Mouse (Mus musculus) central nervous system, embryonic 11.5 days (tissue): ENCODE results near the gene Tspear. TPM values are rescaled to one million over a fixed set of nuclear protein-coding genes. Genes with fewer than 3 reads are reported as not detected.

Source experiments
- polyA plus RNA-seq: library from polyadenylated mRNA; depleted of rRNA; stranded (reverse); fragments of >200 nt; gene quantifications from 2 replicates; pipeline ENCODE4 v1.2.3, GENCODE M21; 2012; rRNA removed

The Tspear gene
- 0.92 and 1.3 TPM in 2 replicates for polyA plus RNA-seq

DNA sequence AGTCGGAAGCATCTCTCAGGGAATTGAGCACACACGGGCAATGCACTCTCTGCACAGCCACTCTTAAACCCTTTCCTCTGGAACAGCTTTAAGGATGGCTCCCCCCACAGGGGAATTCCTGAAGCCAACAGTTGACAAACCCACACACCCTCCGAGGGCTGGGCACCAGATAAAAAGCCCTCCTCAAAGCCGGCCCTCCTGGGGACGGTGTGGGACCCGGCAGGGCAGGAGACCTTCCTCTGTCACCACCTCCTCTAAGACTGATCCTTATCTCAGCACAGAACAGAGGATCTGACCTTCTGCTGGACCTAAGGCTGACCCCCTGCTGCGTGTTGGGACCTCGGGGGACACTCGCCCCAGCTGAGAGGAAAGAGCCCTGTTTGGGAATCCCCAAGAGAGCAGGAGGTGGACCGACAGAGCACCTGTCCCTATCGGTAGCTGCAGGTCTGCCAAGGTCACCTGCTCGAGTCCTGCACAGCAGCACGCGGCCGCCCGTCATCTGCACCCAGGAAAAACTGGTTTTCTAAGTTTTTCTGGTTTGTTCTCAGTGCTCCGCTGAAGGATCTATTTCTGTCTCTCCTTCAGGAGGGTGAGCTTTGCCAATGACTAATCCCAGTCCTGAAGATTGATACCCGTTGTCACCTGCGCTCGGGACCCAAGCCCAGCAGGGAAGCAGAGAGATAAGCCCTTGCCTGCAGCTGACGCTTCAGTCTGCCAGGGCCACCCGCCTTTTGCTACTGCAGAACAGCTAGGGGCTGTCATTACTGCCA lies at the start of gene Tspear:
Gene Tspear (plus strand): TSS at position 675 of the 770 bp plus-strand sequence.

DNA sequence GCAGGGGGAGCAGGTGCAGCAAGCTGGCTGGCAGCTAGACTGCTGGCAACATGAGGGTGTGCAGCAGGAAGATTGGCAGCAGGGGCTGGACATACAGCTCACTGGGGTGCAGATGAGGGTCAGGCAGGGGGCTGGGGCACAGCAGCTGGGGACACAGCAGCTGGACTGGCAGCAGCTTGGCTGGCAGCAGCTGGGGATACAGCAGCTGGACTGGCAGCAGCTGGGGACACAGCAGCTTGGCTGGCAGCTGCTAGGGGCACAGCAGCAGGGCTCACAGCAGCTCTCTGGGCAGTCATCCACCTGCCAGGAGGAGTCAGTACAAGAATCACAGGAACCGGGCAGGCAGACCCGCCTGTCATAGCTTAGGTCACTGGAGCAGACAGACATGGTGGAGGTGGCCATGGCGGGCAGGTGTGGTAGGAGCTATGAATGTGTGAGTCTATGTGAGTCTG lies 4.0 kb downstream of the Tspear start, which contains the start of gene Gm19402:
Gene Gm19402 (minus strand): TSS at position 402 of the 452 bp plus-strand sequence.

DNA sequence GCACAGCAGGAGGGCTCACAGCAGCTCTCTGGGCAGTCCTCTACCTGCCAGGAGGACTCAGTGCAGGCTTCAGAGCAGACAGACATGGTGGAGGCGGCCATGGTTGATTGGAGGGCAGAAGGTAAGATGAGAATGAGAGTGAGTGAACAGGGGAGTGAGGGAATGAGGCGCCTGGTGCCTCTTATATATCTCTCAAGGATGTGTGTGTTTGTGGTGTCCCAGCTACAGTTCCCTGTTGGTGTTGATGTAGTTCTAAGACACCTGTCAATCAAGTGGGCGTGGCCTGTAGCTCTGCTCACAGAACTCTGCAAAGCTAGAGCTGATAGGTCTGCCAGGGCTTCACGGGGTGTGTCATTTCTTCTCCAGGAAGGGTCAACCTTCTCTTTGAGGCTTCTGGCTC lies 10.8 kb downstream of the Tspear start, which contains the start of gene Gm9508:
Gene Gm9508 (minus strand): TSS at position 101 of the 400 bp plus-strand sequence.

DNA sequence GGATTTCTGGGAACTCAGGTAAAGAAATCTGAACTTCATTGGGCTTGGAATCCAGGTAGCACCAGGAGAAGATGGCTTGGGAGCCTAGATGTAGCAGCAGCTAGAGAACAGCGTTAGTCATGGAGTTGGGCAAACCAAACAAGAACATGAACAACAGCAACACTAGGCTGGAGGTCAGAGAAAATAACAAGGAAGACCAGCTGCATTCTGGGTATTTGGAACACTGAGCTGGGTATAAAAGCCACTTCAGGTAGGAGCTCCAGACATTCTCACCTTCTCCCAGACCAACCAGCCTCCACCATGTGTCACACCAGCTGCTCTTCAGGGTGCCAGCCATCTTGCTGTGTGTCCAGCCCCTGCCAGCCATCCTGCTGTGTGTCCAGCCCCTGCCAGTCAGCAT lies 20.0 kb downstream of the Tspear start, which contains the start of gene Gm10272:
Gene Gm10272 (plus strand): TSS at position 301 of the 400 bp plus-strand sequence.

DNA sequence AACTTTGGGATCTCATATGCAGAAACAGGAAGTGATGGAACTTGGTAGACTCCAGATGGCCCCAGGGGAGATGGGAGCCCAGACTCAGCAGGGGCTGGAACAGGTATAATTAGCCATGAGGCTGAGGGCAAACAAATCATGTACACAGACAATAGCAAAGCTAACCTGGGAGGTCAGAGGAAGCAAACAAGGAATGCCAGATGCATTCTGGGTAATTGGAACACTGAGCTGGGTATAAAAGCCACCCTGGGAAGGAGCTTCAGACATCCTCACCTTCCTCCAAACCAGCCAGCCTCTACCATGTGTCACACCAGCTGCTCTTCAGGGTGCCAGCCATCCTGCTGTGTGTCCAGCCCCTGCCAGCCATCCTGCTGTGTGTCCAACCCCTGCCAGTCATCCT lies 24.8 kb downstream of the Tspear start, which contains the start of gene Gm10024:
Gene Gm10024 (plus strand): TSS at position 301 of the 400 bp plus-strand sequence.

DNA sequence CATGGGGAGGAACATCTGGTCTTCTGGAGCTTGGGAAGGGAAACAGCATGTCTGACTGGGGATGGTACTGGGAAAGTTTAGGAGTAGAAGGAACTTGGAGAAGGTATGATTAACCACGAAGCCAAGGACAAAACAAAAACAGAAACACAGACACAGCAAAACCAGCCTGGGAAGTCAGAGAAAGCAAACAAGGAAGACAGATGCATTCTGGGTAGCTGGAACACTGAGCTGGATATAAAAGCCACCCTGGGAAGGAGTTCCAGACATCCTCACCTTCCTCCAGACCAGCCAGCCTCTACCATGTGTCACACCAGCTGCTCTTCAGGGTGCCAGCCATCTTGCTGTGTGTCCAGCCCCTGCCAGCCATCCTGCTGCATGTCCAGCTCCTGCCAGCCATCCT lies 29.1 kb downstream of the Tspear start, which contains the start of gene Gm10142:
Gene Gm10142 (plus strand): TSS at position 301 of the 400 bp plus-strand sequence.

DNA sequence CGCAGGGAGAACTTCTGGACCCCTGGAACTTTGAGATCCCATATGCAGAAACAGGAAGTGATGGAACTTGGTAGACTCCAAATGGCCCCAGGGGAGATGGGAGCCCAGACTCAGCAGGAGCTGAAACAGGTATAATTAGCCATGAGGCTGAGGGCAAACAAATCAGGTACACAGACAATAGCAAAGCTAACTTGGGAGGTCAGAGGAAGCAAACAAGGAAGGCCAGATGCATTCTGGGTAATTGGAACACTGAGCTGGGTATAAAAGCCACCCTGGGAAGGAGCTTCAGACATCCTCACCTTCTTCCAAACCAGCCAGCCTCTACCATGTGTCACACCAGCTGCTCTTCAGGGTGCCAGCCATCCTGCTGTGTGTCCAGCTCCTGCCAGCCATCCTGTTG lies 33.9 kb downstream of the Tspear start, which contains the start of gene Krtap12-1:
Gene Krtap12-1 (plus strand): TSS at position 301 of the 400 bp plus-strand sequence.

DNA sequence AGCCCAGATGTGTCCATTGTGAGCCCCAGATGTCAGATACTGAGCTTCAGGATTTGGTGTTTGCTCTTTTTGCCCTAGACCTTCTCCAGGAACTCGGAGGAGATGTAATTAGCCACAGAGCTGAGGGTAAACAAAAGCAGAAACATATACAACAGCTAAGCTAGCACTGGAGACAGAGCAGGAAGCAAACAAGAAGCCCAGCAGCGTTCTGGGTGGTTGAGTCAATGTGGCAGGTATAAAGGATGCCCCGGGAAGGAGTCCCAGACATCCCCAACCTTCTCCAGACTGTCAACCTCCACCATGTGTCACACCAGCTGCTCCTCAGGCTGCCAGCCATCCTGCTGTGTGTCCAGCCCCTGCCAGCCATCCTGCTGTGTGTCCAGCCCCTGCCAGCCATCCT lies 39.8 kb downstream of the Tspear start, which contains the start of gene Gm10100:
Gene Gm10100 (plus strand): TSS at position 301 of the 400 bp plus-strand sequence.

DNA sequence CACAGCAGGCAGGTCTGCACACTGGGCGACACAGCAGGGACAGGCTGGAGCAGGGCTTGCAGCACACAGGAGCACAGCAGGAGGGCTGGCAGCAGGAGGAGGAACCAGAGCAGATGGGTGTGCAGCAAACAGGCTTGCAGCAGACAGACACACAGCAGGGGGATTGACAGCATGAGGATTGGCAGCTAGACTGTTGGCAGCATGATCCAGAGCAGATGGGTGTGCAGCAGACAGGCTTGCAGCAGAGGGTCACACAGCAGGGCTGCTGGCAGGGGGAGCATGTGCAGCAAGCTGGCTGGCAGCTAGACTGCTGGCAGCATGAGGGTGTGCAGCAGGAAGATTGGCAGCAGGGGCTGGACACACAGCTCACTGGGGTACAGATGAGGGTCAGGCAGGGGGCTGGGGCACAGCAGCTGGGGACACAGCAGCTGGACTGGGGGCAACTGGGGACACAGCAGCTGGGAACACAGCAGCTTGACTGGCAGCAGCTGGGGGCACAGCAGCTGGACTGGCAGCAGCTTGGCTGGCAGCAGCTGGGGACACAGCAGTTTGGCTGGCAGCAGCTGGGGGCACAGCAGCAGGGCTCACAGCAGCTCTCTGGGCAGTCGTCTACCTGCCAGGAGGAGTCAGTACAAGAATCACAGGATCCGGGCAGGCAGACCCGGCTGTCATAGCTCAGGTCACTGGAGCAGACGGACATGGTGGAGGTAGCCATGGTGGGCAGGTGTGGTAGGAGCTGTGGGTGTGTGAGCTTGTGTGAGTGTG lies 55.7 kb downstream of the Tspear start, which contains the start of gene Gm18596:
Gene Gm18596 (minus strand): TSS at position 715 of the 765 bp plus-strand sequence.

DNA sequence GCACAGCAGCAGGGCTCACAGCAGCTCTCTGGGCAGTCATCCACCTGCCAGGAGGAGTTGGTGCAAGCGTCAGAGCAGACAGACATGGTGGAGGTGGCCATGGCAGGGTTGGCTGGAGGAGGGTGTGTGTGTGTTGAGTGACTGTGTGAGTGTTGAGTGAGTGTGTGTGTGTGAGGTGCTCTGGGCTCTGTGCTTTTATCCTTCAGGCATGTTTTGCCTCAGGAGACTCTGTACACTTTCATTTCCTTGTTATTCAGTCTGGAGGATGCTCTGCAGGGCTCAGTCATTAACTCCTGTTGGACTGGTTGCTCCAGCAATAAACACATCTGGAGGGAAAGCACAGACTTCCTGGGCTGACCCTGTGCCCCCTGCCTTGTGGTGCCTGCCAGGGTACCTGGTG lies 64.9 kb downstream of the Tspear start, which contains the start of gene Gm9736:
Gene Gm9736 (minus strand): TSS at position 101 of the 400 bp plus-strand sequence.

DNA sequence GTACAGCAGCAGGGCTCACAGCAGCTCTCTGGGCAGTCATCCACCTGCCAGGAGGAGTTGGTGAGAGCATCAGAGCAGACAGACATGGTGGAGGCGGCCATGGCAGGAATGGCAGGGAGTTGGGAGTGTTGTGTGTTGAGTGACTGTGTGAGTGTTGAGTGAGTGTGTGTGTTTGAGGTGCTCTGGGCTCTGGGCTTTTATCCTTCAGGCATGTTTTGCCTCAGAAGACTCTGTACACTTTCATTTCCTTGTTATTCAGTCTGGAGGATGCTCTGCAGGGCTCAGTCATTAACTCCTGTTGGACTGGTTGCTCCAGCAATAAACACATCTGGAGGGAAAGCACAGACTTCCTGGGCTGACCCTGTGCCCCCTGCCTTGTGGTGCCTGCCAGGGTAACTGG lies 73.2 kb downstream of the Tspear start, which contains the start of gene Gm3233:
Gene Gm3233 (minus strand): TSS at position 101 of the 400 bp plus-strand sequence.

DNA sequence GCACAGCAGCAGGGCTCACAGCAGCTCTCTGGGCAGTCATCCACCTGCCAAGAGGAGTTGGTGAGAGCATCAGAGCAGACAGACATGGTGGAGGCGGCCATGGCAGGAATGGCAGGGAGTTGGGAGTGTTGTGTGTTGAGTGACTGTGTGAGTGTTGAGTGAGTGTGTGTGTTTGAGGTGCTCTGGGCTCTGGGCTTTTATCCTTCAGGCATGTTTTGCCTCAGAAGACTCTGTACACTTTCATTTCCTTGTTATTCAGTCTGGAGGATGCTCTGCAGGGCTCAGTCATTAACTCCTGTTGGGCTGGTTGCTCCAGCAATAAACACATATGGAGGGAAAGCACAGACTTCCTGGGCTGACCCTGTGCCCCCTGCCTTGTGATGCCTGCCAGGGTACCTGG lies 84.9 kb downstream of the Tspear start, which contains the start of gene Gm3238:
Gene Gm3238 (minus strand): TSS at position 101 of the 400 bp plus-strand sequence.

DNA sequence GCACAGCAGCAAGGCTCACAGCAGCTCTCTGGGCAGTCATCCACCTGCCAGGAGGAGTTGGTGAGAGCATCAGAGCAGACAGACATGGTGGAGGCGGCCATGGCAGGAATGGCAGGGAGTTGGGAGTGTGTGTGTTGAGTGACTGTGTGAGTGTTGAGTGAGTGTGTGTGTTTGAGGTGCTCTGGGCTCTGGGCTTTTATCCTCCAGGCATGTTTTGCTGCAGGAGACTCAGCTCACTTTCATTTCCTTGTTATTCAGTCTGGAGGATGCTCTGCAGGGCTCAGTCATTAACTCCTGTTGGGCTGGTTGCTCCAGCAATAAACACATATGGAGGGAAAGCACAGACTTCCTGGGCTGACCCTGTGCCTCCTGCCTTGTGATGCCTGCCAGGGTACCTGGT lies 90.5 kb downstream of the Tspear start, which contains the start of gene Gm7138:
Gene Gm7138 (minus strand): TSS at position 101 of the 400 bp plus-strand sequence.

DNA sequence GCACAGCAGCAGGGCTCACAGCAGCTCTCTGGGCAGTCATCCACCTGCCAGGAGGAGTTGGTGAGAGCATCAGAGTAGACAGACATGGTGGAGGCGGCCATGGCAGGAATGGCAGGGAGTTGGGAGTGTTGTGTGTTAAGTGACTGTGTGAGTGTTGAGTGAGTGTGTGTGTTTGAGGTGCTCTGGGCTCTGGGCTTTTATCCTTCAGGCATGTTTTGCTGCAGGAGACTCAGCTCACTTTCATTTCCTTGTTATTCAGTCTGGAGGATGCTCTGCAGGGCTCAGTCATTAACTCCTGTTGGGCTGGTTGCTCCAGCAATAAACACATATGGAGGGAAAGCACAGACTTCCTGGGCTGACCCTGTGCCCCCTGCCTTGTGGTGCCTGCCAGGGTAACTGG lies 96.1 kb downstream of the Tspear start, which contains the start of gene Gm3250:
Gene Gm3250 (minus strand): TSS at position 101 of the 400 bp plus-strand sequence.

DNA sequence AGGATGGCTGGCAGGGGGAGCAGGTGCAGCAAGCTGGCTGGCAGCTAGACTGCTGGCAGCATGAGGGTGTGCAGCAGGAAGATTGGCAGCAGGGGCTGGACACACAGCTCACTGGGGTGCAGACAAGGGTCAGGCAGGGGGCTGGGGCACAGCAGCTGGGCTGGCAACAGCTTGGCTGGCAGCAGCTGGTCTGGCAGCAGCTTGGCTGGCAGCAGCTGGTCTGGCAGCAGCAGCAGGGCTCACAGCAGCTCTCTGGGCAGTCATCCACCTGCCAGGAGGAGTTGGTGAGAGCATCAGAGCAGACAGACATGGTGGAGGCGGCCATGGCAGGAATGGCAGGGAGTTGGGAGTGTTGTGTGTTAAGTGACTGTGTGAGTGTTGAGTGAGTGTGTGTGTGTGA lies 101.5 kb downstream of the Tspear start, which contains the start of gene Gm7137:
Gene Gm7137 (minus strand): TSS at position 325 of the 400 bp plus-strand sequence.

DNA sequence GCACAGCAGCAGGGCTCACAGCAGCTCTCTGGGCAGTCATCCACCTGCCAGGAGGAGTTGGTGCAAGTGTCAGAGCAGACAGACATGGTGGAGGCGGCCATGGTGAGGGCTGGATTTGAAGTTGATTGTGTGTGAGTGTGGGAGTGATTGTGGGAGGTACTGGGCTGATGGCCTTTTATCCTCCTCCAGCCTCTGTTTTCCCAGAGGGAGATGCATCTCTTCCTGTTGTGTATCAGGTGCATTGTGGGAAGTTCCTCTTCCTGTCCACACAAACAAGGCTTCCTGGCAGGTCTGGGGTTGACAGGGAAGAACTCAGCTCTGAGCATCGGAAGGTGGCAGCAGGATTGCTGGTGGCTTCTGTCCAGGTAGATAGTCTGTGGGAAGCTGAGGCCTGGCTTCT lies 108.6 kb downstream of the Tspear start, which contains the start of gene Gm9639:
Gene Gm9639 (minus strand): TSS at position 101 of the 400 bp plus-strand sequence.

DNA sequence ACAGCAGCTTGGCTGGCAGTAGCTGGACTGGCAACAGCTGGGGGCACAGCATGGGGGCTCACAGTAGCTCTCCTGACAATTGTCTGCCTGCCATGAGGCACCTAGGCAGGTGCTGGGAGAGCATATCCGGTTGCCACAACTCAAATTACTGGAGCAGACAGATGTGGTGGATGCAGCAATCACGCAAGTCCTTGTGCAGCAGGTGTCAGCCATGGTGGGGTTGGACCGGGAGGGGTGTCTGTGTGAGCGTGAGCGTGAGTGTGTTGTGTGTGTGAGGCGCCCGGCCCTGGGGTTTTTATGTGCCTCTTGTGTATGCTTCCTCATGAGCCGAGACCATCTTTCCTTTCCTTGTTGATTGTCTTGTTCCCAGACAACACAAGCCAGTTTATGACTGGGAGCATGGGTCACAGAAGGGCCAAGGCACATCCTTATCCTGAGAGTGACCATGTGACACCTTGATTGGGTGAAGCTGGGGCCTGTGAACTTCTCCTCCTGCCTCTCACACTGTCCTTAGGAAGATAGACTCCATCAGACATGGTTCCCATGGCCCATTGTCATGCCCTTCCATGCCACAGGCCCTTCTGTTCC lies 112.6 kb downstream of the Tspear start, which contains the start of gene Gm19668:
Gene Gm19668 (minus strand): TSS at position 213 of the 588 bp plus-strand sequence.

DNA sequence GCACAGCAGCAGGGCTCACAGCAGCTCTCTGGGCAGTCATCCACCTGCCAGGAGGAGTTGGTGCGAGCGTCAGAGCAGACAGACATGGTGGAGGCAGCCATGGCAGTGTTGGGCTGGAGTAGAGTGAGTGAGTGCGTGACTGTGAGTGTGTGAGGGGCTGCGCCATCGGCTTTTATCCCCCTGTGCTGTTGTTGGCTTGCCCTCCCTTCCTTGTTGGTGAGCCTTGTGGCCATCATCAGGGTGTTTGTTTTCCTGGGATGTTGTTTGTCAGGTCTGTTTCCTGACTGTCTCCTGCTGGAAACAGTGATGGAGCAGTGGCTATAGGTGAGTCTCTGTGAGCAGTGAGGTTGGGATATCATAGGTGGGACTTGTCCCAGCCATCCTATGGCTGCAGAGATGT lies 125.4 kb downstream of the Tspear start, which contains the start of gene Gm9507:
Gene Gm9507 (minus strand): TSS at position 101 of the 400 bp plus-strand sequence.

DNA sequence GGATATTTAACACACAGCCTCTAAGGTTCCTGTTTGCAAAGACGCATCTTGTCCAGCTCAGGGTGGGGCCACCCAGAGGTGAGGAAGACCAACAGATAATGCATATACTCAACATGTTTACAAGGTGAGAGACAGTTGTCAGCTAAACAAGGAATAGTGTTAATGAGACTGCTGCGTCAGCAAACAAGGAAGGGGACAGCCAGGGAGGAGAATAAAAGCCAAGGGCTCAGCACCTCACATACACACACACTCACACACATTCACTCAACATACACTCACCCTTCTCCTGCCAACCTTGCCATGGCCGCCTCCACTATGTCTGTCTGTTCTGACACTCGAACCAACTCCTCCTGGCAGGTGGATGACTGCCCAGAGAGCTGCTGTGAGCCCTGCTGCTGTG lies 128.0 kb downstream of the Tspear start, which contains the start of gene Gm2696:
Gene Gm2696 (plus strand): TSS at position 301 of the 400 bp plus-strand sequence.

DNA sequence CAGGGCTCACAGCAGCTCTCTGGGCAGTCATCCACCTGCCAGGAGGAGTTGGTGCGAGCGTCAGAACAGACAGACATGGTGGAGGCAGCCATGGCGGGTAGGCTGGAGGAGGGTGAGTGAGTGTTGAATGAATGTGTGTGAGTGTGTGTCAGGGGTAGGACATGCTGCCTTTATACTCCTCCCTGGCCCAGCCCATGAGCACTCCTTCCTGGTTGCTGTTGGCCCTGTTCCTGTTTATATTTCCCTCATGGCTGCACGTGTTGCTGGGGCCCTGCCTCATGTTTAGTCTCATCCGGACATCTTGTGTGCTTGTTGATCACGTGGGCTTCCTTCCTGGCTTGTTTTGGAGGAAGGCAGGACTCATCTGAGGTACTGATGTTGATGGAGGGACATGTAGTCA lies 140.6 kb downstream of the Tspear start, which contains the start of gene Krtap10-4:
Gene Krtap10-4 (minus strand): TSS at position 145 of the 400 bp plus-strand sequence.

DNA sequence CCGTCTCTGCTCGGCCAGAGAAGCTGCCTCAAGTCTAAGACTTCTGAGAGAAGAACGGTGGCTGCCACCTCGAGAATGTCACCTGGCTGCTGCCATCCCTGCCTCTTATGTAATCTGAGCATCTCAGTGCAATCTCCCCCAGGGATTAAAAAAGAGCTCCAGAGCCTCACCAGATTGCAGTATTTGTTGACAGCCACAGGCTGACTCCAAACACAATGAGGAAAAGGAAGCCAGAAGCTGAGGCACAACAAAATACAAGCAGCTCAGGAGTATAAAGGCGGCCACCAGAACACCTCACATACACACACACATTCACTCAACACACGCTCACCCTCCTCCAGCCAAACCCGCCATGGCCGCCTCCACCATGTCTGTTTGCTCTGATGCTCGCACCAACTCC lies 149.3 kb downstream of the Tspear start, which contains the start of gene Krtap10-10:
Gene Krtap10-10 (plus strand): TSS at position 301 of the 400 bp plus-strand sequence.

DNA sequence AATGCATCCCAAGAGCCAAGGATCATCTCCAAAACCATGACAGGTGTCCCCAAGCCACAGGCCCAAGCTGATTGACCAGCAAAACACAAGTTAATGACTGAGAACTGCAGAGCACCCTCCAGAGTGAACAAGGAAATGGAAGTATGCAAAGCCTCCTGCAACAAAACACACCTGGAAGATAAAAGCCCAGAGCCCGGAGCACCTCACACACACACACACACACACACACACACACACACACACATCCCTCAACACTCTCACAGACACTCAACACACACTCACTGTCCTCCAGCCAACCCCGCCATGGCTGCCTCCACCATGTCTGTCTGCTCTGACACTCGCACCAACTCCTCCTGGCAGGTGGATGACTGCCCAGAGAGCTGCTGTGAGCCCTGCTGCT lies 160.1 kb downstream of the Tspear start, which contains the start of gene Gm36176:
Gene Gm36176 (plus strand): TSS at position 301 of the 400 bp plus-strand sequence.

